Comparison of ENCODE assay signal across 13 mouse cellular contexts in genomic region chr4:141212892-141213291, GRCm38 (mm10). TPM values are rescaled to one million over a fixed set of nuclear protein-coding genes. Genes with fewer than 3 reads are reported as not detected.
DNase-seq lines count a peak whose midpoint lies in the region; ATAC-seq lines count a peak whose summit lies in the region.
"Had no signal": no experiment of that assay in that cellular context is flagged by ENCODE, and none has a peak within 500 bp of the region (broad histone marks: within the 10 kb centered on the region; RNA-seq: fewer than 3 reads in every experiment).

No protein-coding gene starts in this region.

- H3K4me3 ChIP-seq in lung, embryonic 15.5 days = no peak overlapping the region
- no peak overlapping the region for H3K4me3 ChIP-seq in limb, embryonic 12.5 days (replicated peaks)
- no peak overlapping the region for H3K4me3 ChIP-seq in neural tube, embryonic 15.5 days (replicated peaks)

- intact Hi-C loops in gastrocnemius, postnatal 14 days (cut with DNase I; ENCODE audit: low total_unique reads) = loop anchor here (10.0 kb wide), 1 partner anchor 68 kb away; the partner anchor contains the start of gene Fbxo42

- peak; percentile 1 for DNase-seq in gastrocnemius, postnatal 14 days
- DNase-seq in gastrocnemius, postnatal 25 days = no peak
- no peak for DNase-seq in lung, postnatal 25 days (ENCODE audit: low spot score)
- no peak for DNase-seq in gastrocnemius, adult 18-20 months (ENCODE audit: low spot score)
- DNase-seq: adrenal gland, adult 2 months; cerebellum, adult 11 months; gastrocnemius, postnatal 10 days; heart, postnatal 4 days had no signal

- peaks cover 13% of the 10 kb centered on the region for H3K4me1 ChIP-seq in lung, embryonic 15.5 days
- peaks cover 12% of the 10 kb centered on the region for H3K4me1 ChIP-seq in limb, embryonic 12.5 days (replicated peaks)
- peaks cover 21% of the 10 kb centered on the region for H3K4me1 ChIP-seq in neural tube, embryonic 15.5 days

- no peak overlapping the region for H3K9ac ChIP-seq in lung, embryonic 15.5 days
- H3K9ac ChIP-seq in limb, embryonic 12.5 days (replicated peaks) = no peak overlapping the region
- no peak overlapping the region for H3K9ac ChIP-seq in neural tube, embryonic 15.5 days (replicated peaks)

- WGBS in lung, embryonic 15.5 days = 71% methylated on average over 9 of the region's 9 CpGs
- WGBS in limb, embryonic 12.5 days = 88% methylated on average over 9 of the region's 9 CpGs
- WGBS in neural tube, embryonic 15.5 days = 75% methylated on average over 9 of the region's 9 CpGs

- H3K27ac ChIP-seq in lung, embryonic 15.5 days = no peak overlapping the region
- H3K27ac ChIP-seq in limb, embryonic 12.5 days = peak overlapping the region; percentile 73; the same call in 1 of the 2 replicates
- peak overlapping the region; percentile 80 for H3K27ac ChIP-seq in neural tube, embryonic 15.5 days (replicated peaks)

- no peak for ATAC-seq in lung, embryonic 15.5 days (ENCODE audit: borderline replicate concordance, extremely low read depth, low FRiP score, low TSS enrichment)
- ATAC-seq in limb, embryonic 12.5 days (ENCODE audit: insufficient number of reproducible peaks, insufficient read depth, low FRiP score, low TSS enrichment, low read depth) = no peak
- ATAC-seq in neural tube, embryonic 15.5 days (ENCODE audit: low FRiP score) = no peak
- ATAC-seq in erythroid progenitor cell, adult 5-6 weeks (replicated peaks; ENCODE audit: low FRiP score, poor library complexity, severe bottlenecking) = no peak

- H3K27me3 ChIP-seq in lung, embryonic 15.5 days = no peaks in the 10 kb centered on the region
- no peaks in the 10 kb centered on the region for H3K27me3 ChIP-seq in limb, embryonic 12.5 days
- no peaks in the 10 kb centered on the region for H3K27me3 ChIP-seq in neural tube, embryonic 15.5 days (replicated peaks)

- H3K4me2 ChIP-seq in lung, embryonic 15.5 days = peak overlapping the region; percentile 91; the same call in 1 of the 2 replicates
- H3K4me2 ChIP-seq in limb, embryonic 12.5 days = no peak overlapping the region
- peak overlapping the region; percentile 95; the same call in 1 of the 2 replicates for H3K4me2 ChIP-seq in neural tube, embryonic 15.5 days

- H3K36me3 ChIP-seq in lung, embryonic 15.5 days = no peaks in the 10 kb centered on the region
- no peaks in the 10 kb centered on the region for H3K36me3 ChIP-seq in limb, embryonic 12.5 days
- H3K36me3 ChIP-seq in neural tube, embryonic 15.5 days = no peaks in the 10 kb centered on the region

- H3K9me3 ChIP-seq in lung, embryonic 15.5 days = no peaks in the 10 kb centered on the region
- H3K9me3 ChIP-seq in limb, embryonic 12.5 days = no peaks in the 10 kb centered on the region
- no peaks in the 10 kb centered on the region for H3K9me3 ChIP-seq in neural tube, embryonic 15.5 days (replicated peaks)

RNA-seq across cellular contexts. Expression of gene Rsg1, which starts 0.9 kb away (rescaled TPM):
- under 1 TPM; 0.21 to 0.38 TPM for total RNA-seq in gastrocnemius, postnatal 14 days (2021)
- total RNA-seq in gastrocnemius, postnatal 25 days (2021) = under 1 TPM in 1 of 2 experiments, not detected in 1; 0.27 TPM
- polyA plus RNA-seq in lung, embryonic 15.5 days (2015; fragmentation: Nextera tagmentation; extraction: Ambion mirVana) = 5.9 and 6.0 TPM in 2 replicates
- 6.7 and 7.1 TPM in 2 replicates for polyA plus RNA-seq in limb, embryonic 12.5 days (2016; fragmentation: Nextera tagmentation; extraction: Ambion mirVana)
- polyA plus RNA-seq in neural tube, embryonic 15.5 days (2015; fragmentation: Nextera tagmentation; extraction: Ambion mirVana) = 8.9 and 9.0 TPM in 2 replicates
- under 1 TPM in 1 of 2 experiments, not detected in 1; 0.31 TPM for total RNA-seq in gastrocnemius, adult 18-20 months (2021)
- total RNA-seq in erythroid progenitor cell, adult 5-6 weeks (2015; ENCODE audit: low replicate concordance) = not detected in 2 replicates
- not detected in 2 replicates for total RNA-seq in erythroid progenitor cell, adult 5-6 weeks (2017; ENCODE audit: low replicate concordance)

RNA-seq across cellular contexts. Expression of gene Arhgef19, which starts 26.4 kb away (rescaled TPM):
- 1 to 10 TPM; 1.3 to 1.4 TPM for total RNA-seq in gastrocnemius, postnatal 14 days (2021)
- under 1 TPM; 0.74 to 0.83 TPM for total RNA-seq in gastrocnemius, postnatal 25 days (2021)
- polyA plus RNA-seq in lung, embryonic 15.5 days (2015; fragmentation: Nextera tagmentation; extraction: Ambion mirVana) = 19.2 and 20.5 TPM in 2 replicates
- polyA plus RNA-seq in limb, embryonic 12.5 days (2016; fragmentation: Nextera tagmentation; extraction: Ambion mirVana) = 9.1 and 10.8 TPM in 2 replicates
- 1.3 and 3.8 TPM in 2 replicates for polyA plus RNA-seq in neural tube, embryonic 15.5 days (2015; fragmentation: Nextera tagmentation; extraction: Ambion mirVana)
- under 1 TPM; 0.32 to 0.33 TPM for total RNA-seq in gastrocnemius, adult 18-20 months (2021)
- not detected in 2 replicates for total RNA-seq in erythroid progenitor cell, adult 5-6 weeks (2015; ENCODE audit: low replicate concordance)
- total RNA-seq in erythroid progenitor cell, adult 5-6 weeks (2017; ENCODE audit: low replicate concordance) = not detected in 2 replicates
- total RNA-seq: megakaryocyte progenitor cell, adult 5-6 weeks had no signal
